Mouse (Mus musculus): ENCODE data around the gene Tcf20.
A peak's percentile ranks its signal among the peaks of the same experiment; 100 is the strongest.

Tcf20 gene

DNA sequence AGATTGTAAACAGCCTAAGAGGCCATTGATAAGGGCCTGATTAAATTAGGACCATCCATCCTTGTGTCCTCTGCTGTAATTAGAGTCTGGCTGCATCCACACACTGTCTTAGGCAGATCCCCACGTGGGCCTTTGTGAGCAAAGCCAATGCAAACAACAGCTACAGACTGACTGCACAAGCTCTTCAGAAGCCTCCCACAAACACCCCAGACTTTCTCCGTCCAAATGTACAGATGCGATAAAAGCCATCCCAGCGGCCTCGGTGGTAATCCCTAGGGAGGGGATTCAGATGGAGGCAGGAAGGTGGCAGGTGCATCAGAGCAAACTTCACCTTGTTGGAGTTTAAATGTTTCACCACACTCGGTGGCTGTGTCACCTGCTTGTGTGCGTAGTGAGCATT, 7.6 kb upstream of the Tcf20 start:
- DNase-seq (ENCODE audit: extremely low spot score, low read depth, low spot score), result no peak

- DNase-seq (ENCODE audit: extremely low spot score, low read depth, low spot score), result no peak
Observed at GRCm38 (mm10) chr15:82992911-82993310, 5.2 kb upstream of the Tcf20 start.

DNA sequence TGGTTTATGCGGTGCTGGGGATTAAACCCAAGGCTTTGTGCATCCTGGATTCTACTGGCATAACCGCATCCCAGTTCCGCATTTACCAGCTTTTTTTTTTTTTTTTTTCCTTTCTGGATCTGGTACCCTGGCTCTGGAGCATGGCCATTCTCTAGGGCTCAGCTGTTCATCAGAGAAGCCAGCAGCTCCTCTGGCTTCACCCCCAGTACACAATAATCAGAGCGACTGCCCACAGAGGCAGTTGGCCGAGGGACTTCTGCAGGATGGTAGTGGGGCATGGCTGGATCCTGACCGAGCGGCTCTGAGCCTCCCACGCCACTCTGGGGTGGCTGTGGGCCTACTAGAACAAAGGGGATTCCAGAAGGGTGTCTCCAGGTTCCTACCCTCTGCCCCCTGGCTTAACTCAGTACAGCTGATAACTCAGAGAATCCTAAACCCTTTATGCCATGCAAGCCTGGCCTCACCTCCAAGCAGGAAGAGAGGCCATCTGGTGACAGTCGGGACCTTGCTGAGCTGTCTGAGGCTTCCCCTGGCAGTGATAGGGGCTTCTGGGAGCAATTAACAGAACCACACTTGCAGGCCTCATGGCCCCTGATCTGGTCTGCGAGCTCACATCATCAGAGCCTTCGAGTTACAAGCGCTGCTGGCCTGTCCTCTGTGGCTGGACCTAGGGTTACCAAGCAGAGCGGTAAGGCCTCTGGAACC, 4.6 kb upstream of the Tcf20 start:
- no peak for DNase-seq (ENCODE audit: extremely low spot score, low read depth, low spot score)

- no peak for DNase-seq (ENCODE audit: extremely low spot score, low read depth, low spot score)
Observed at GRCm38 (mm10) chr15:82989190-82989704, 1.6 kb upstream of the Tcf20 start.

GRCm38 (mm10) chr15:82987014-82987731, 499 bp downstream of the Tcf20 start:
- DNase-seq (ENCODE audit: extremely low spot score, low read depth, low spot score), result no peak

DNA sequence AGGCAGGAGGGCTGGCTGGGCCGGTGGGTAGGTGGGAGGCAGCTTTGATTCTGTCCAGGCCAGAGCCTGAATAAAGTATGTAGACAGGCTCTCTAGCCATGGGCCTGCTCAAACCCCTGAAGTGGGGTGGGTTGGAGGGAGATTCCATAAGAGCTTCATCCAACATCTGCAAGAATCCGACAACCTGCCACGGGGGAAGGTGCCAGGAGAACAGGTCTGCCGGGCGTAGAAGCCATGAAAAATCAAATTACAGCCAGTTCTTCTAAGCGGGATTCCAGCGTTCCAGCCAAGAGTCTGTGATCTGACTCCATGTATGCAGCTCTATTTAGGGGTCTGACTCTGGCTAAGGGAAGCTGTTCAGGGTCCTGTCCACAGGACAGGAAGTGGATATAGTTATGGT, 3.1 kb downstream of the Tcf20 start:
- no peak for DNase-seq (ENCODE audit: extremely low spot score, low read depth, low spot score)

DNA sequence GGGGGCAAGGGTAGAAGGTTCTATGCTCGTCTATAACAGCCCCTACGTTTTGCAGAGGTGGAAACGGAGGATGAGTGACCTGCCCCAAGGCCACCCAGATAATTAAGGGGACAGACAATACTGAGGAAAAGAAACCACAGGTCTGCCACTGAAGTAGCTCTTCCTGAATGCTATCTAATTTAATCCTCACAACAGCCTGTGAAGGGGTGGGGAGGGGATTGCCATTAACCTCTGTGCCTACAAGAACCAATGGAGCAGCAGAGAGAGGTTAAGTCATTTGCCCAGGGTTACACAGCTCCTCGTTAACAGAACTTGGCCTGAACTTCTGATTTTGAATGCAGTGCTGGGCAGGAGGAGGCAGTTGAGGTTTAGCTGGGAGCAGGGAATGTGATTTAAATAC, 3.6 kb downstream of the Tcf20 start:
- DNase-seq (ENCODE audit: extremely low spot score, low read depth, low spot score), result no peak

- peak; percentile 77 for DNase-seq (ENCODE audit: extremely low spot score, low read depth, low spot score)
Observed at GRCm38 (mm10) chr15:82983416-82984026, 4.2 kb downstream of the Tcf20 start.

DNA sequence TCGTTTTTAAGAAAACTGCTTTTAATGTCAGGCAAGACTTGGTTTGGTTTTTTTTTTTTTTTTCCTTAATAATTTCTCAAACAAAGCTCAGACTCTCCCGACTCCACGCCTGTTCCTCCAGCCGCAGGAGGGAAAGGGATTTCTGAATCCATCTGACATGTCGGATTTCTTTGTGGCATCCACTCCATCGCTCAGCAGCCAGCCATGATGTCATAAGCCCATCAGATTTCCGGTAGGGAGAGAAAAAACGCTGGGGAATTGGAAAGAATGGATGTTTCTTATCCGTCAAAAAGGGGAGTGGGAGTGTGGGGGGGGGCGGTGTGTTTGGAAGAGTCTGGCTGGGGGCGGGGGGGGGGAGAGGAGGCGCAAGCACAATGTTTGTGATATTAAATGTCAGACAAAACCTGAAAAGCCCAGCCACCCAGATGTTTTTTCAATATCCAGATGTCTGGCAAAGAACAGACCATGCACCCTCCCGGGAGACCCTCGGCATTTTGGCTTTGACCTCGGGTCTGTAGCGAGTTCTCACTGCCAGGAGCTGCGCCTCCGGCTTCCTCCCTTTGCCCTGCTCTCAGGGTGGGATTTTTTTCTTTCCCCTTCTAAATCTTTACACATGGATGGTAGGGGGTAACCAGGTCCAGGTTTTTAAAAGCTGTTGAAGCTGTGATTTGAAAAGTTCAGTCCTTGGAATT, 4.8 kb downstream of the Tcf20 start:
- DNase-seq (ENCODE audit: extremely low spot score, low read depth, low spot score), result no peak

DNA sequence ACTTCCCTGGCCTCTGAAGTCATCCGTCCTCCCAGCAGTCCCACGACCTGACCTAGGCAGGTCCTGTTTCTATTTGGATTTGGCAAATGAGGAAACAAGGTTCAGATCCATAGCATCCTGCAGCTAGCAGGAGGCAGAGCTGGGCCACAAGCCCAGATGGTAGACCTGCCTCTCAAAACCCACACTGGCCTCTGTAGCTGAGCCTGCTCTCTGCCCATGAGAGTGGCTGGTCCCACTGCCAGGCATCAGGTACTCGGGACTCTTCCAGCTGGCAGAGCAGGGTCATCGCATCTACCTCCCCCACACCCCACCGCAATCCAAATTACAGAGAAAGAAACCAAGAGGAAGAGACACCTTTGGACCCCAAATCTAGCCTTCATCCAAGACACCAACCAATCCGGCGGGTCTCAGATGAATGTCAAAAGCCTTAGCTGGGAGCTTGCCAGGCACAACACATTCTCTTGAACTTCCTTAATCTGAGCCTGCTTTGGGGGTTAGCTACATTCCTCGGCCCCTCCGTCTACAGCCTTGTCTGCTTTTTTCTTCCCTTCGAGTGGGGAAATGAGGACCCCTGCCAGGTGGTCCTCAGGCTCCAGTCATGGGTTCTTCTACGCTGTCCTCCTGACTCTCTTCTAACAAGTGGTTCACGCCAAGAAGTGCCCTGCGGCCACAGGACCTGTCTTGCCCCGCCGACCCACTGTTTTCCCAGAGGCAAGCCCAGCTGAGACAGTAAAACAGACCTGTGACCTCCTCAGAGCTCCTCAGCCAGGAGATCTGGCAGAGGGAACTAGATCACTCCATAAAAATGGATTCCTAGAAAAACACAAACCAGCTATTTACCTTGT, 5.8 kb downstream of the Tcf20 start:
- no peak for DNase-seq (ENCODE audit: extremely low spot score, low read depth, low spot score)

GRCm38 (mm10) chr15:82979531-82979930, 8.1 kb downstream of the Tcf20 start:
- no peak for DNase-seq (ENCODE audit: extremely low spot score, low read depth, low spot score)

- DNase-seq (ENCODE audit: extremely low spot score, low read depth, low spot score), result no peak
Observed at GRCm38 (mm10) chr15:82974471-82974870, 13.2 kb downstream of the Tcf20 start.

DNA sequence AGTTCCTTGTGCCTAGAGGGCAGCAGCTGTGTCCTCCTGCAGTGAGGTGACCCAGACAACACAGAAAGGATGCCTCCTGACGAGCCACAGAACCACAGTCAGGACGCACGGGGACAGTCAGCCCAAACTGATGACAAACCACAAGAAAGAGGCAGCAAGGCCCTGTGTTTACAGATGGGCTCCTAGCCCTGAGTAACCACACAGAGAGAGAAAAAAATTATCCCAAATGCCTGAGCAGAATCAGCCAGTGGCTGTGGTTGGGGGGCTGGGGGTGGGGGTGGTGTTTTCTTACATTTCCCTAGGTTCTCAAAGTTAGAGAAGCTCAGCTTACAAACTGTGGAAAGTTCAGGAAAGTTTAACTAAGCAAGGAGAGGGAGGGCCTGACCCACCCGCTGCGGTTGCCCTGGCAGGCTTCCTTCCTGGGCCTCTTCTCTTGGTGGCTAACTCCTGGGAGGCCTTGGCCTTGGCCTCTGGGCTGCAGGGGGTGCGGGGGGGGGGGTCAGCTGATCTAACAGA, 18.4 kb downstream of the Tcf20 start:
- no peak for DNase-seq (ENCODE audit: extremely low spot score, low read depth, low spot score)

DNA sequence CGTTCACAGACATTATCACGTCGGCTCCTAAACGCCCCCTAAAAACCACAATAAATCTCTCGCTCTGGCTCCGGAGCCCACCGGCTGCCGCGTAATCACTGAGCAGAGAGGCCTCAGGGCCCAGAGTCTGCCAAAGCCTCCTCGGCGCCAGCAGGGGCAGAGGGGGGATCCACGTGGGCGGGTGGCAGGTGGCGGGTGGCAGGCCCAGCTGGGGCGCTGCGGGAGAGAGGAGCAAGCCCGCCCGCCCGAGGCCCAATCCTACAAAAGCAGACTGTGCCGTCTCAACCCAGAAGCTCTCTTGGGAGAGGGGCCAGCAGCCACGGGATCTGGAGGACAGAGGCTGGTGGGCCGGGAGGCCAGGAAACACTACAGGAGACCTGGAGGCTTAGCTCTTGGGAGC, 19.2 kb downstream of the Tcf20 start:
- no peak for DNase-seq (ENCODE audit: extremely low spot score, low read depth, low spot score)

DNA sequence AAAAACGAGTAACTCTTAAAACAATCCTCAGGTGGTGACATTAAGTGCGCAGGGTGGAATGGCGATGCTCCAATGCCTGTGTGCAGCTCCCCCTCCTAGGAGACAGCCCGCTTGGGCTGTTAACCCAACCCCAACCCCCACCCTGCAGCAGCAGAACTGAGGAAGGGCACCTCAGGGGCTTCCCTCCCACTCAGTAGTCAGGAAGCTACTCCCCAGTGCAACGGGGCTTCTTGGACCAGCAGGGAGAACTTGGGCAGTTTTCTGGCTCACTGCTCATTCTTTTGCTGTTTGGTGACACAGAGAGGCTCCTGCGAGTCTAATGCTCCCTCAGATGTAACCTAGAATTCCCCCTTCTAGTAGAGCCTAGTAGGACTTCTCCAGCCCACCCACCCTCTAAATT, 19.7 kb downstream of the Tcf20 start:
- no peak for DNase-seq (ENCODE audit: extremely low spot score, low read depth, low spot score)

DNA sequence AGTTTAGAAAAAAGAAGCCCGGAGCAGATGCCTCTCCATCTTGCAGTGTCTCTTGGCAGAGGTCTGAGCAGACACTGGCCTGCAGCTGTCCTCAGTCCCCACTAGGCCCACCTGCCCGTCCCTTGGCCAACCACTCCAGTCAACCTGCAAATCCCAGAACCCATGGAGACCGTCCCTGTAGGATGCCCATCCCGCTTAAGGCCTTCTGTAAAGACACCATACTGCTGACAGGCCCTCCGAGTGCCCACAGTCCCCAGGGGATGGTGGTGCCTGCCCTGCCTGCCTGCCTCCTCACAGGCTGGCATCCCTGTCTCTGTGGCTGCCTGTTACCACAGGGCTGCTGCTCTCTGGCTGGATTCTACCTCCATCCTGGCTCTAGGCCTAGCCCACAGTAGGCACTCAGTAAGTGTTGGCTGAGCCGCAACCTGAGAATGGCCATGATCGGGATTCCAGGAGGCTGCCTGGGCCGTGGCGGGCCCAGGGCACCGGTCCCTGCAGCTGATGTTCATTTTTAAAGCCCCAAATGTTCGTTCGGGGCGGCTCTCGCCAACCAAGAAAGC, 23.3 kb downstream of the Tcf20 start:
- DNase-seq (ENCODE audit: extremely low spot score, low read depth, low spot score), result no peak

DNA sequence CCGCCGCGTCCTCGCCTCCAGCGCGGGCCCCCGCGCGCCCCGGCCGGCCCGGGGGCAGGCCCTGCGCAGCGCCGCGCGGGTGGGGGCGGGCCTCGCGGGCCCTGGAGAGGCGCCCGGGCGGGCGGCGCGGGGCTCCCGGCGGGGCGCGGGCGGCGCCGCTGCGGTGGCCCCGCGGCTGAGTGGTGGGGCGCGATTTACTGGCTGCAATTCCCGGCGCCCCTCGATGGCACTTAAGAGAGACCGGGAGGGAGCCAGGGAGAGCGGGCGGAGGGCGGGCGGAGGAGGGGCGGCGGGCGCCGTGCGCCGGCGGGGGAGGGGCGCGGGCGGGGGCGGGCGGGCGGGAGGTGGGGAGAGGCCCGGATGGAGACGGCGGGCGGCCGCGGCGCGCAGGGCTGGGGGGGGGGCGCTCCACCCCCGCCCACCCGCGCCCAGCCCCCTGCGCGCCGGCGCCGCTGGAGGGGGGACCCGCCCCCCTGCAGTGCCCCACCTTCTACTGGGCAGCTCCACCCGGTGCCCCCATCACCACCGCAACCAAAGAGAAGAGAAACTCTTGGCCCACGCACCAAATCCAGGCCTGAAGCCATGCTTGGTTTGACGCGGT, 24.0 kb downstream of the Tcf20 start:
- DNase-seq (ENCODE audit: extremely low spot score, low read depth, low spot score), result no peak

DNA sequence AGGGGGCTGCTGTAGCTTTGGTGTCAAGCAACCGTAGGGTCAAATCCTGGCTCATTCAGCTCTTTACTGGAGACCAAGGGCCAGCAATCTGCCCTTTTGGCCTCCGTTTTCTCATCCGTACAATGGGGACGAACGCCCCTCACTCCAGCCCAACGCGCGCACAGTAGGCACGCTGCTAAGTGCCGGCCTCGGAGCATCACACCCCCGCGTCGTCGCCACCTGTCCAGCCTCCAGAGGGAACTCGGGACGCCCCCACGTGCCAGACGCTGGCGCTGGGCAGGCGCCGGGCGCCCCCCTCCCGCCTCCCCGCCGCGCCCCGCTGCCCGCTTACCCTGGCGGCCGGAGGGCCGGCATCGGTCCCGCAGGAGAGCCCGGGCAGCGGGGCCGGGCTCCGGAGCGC, 24.6 kb downstream of the Tcf20 start:
- DNase-seq (ENCODE audit: extremely low spot score, low read depth, low spot score), result no peak

GRCm38 (mm10) chr15:82962536-82962935, 25.1 kb downstream of the Tcf20 start:
- DNase-seq (ENCODE audit: extremely low spot score, low read depth, low spot score), result no peak
